Mouse (Mus musculus) limb, embryonic 14.5 days (tissue): Measurements from ENCODE around the gene G6pc3. TPM values are rescaled to one million over a fixed set of nuclear protein-coding genes. Genes with fewer than 3 reads are reported as not detected.

Experiments used
- ATAC-seq: fragments of 200-750 bp; cut with Nextera tagmentation; 2 replicates; pipeline ENCODE4 v1.8.0; 2017; ENCODE audit warnings: low read depth, moderate number of reproducible peaks, moderate TSS enrichment; ENCODE audit not compliant: low FRiP score
- DNase-seq: peaks from one replicate; pipeline ENCODE4 v3.0.0-alpha.2; 2015; ENCODE audit warnings: low spot score
- H3K27ac ChIP-seq: fragments of 300-500 bp; sonication (generic); replicated peaks from 2 replicates; pipeline ENCODE4 v1.5.1; 2014; ENCODE audit warnings: low read depth, mild to moderate bottlenecking, low read length, moderate library complexity, mixed read lengths
- H3K27me3 ChIP-seq: fragments of 300-500 bp; sonication (generic); 2 replicates; pipeline ENCODE4 v1.6.1; 2014; ENCODE audit warnings: low read length, mixed read lengths; ENCODE audit not compliant: control insufficient read depth, insufficient read depth
- H3K36me3 ChIP-seq: fragments of 300-500 bp; sonication (generic); 2 replicates; pipeline ENCODE4 v1.6.1; 2014; ENCODE audit warnings: mild to moderate bottlenecking, low read length, moderate library complexity, mixed read lengths; ENCODE audit not compliant: control insufficient read depth, insufficient read depth
- H3K4me1 ChIP-seq: fragments of 300-500 bp; sonication (generic); 2 replicates; pipeline ENCODE4 v1.6.1; 2014; ENCODE audit warnings: antibody characterized with exemption, low read length, mixed read lengths; ENCODE audit not compliant: control insufficient read depth, insufficient read depth
- H3K4me2 ChIP-seq: fragments of 300-500 bp; sonication (generic); replicated peaks from 2 replicates; pipeline ENCODE4 v1.6.1; 2014; ENCODE audit warnings: low read depth, mild to moderate bottlenecking, low read length, moderate library complexity; ENCODE audit not compliant: severe bottlenecking
- H3K4me3 ChIP-seq: fragments of 300-500 bp; sonication (generic); replicated peaks from 2 replicates; pipeline ENCODE4 v1.5.1; 2014; ENCODE audit warnings: low read length
- H3K9ac ChIP-seq: fragments of 300-500 bp; sonication (generic); 2 replicates; pipeline ENCODE4 v1.6.1; 2014; ENCODE audit warnings: mild to moderate bottlenecking, low read depth, low read length, moderate library complexity; ENCODE audit not compliant: severe bottlenecking
- H3K9me3 ChIP-seq: fragments of 300-500 bp; sonication (generic); 2 replicates; pipeline ENCODE4 v1.6.1; 2016; ENCODE audit warnings: low read length; ENCODE audit not compliant: control insufficient read depth
- POLR2A ChIP-seq: fragments of 200-500 bp; IDR thresholded peaks from 2 replicates; pipeline ENCODE4 v1.8.0; 2012; ENCODE audit warnings: inconsistent platforms, mild to moderate bottlenecking, moderate library complexity, borderline replicate concordance; ENCODE audit not compliant: insufficient read depth, insufficient read length; ENCODE audit errors: extremely low read depth
- WGBS: fragments of 180-500 bp; shearing (Covaris S2); extraction: QIAGEN DNeasy Blood & Tissue Kit; methylation state at CpG from one replicate; pipeline ENCODE4 v1.1.7; 2014; 5-methylcytosine and 5-hydroxymethylcytosine counted together
- polyA plus RNA-seq, 2 experiments: library from polyadenylated mRNA; depleted of rRNA in 1 of 2; stranded (reverse) in 1 of 2; unstranded in 1 of 2; fragments of >200 nt; fragmentation: Nextera tagmentation in 1 of 2; extraction: Ambion mirVana in 1 of 2; gene quantifications; 2 replicates each; pipeline versions ENCODE4 v1.2.1 to v1.2.3; 2012 to 2014

The G6pc3 gene
- polyA plus RNA-seq, 2 experiments: 27.6 to 42.7 TPM

GRCm38 (mm10) chr11:102206481-102206880 is 17.1 kb downstream of the G6pc3 start:
- Histone ChIP-seq H3K27me3 (no peaks in the 10 kb centered on the region), H3K9ac (no peak overlapping the region), H3K9me3 (no peaks in the 10 kb centered on the region), H3K36me3 (peaks cover 57% of the 10 kb centered on the region), H3K4me2 (no peak overlapping the region), H3K4me3 (no peak overlapping the region), H3K4me1 (peaks cover 12% of the 10 kb centered on the region), H3K27ac (no peak overlapping the region)
- ATAC-seq (no peak), DNase-seq (no peak)
- TF ChIP-seq POLR2A: no peak
- WGBS: 78% methylated on average over 16 of the region's 30 CpGs

GRCm38 (mm10) chr11:102207825-102208777 is 18.7 kb downstream of the G6pc3 start:
- TF ChIP-seq POLR2A: no peak
- Histone ChIP-seq H3K9me3 (no peaks in the 10 kb centered on the region), H3K9ac (no peak overlapping the region), H3K4me2 (no peak overlapping the region), H3K4me1 (peaks cover 17% of the 10 kb centered on the region), H3K36me3 (peaks cover 42% of the 10 kb centered on the region), H3K27ac (no peak overlapping the region), H3K27me3 (no peaks in the 10 kb centered on the region), H3K4me3 (no peak overlapping the region)
- 56% methylated on average over 11 of the region's 11 CpGs for WGBS
- ATAC-seq (peak; percentile 27; the same call in 1 of the 2 replicates), DNase-seq (peak; percentile 56)

GRCm38 (mm10) chr11:102208846-102209245 is 19.4 kb downstream of the G6pc3 start:
- no peak overlapping the region for H3K4me3 ChIP-seq
- peaks cover 17% of the 10 kb centered on the region for H3K4me1 ChIP-seq
- TF ChIP-seq POLR2A: no peak
- DNase-seq (no peak), ATAC-seq (no peak)
- H3K9ac ChIP-seq: no peak overlapping the region
- H3K9me3 ChIP-seq: no peaks in the 10 kb centered on the region
- WGBS: 46% methylated on average over 4 of the region's 4 CpGs
- peaks cover 38% of the 10 kb centered on the region for H3K36me3 ChIP-seq
- H3K27ac ChIP-seq: no peak overlapping the region
- H3K4me2 ChIP-seq: no peak overlapping the region
- H3K27me3 ChIP-seq: no peaks in the 10 kb centered on the region

GRCm38 (mm10) chr11:102209742-102210141 is 20.3 kb downstream of the G6pc3 start:
- H3K27ac ChIP-seq: no peak overlapping the region
- H3K4me1 ChIP-seq: peaks cover 22% of the 10 kb centered on the region
- ATAC-seq (no peak), DNase-seq (no peak)
- no peak overlapping the region for H3K9ac ChIP-seq
- no peak overlapping the region for H3K4me2 ChIP-seq
- peaks cover 33% of the 10 kb centered on the region for H3K36me3 ChIP-seq
- H3K9me3 ChIP-seq: no peaks in the 10 kb centered on the region
- no peak overlapping the region for H3K4me3 ChIP-seq
- TF ChIP-seq POLR2A: no peak
- WGBS: 13% methylated on average over 2 of the region's 2 CpGs
- H3K27me3 ChIP-seq: no peaks in the 10 kb centered on the region

GRCm38 (mm10) chr11:102210185-102210584 is 20.8 kb downstream of the G6pc3 start:
- no peak for TF ChIP-seq POLR2A
- DNase-seq (no peak), ATAC-seq (no peak)
- peaks cover 28% of the 10 kb centered on the region for H3K36me3 ChIP-seq
- no peaks in the 10 kb centered on the region for H3K9me3 ChIP-seq
- no peak overlapping the region for H3K4me2 ChIP-seq
- peaks cover 26% of the 10 kb centered on the region for H3K4me1 ChIP-seq
- no peak overlapping the region for H3K9ac ChIP-seq
- no peaks in the 10 kb centered on the region for H3K27me3 ChIP-seq
- no peak overlapping the region for H3K4me3 ChIP-seq
- H3K27ac ChIP-seq: no peak overlapping the region
- 72% methylated on average over 3 of the region's 3 CpGs for WGBS
